Mouse (Mus musculus) hindbrain, embryonic 12.5 days (tissue): ENCODE results near the gene Gm26566. TPM values are rescaled to one million over a fixed set of nuclear protein-coding genes. Genes with fewer than 3 reads are reported as not detected.

Source experiments
- ATAC-seq: fragments of 200-750 bp; cut with Nextera tagmentation; 2 replicates; pipeline ENCODE4 v1.8.0; 2017; ENCODE audit warnings: moderate TSS enrichment; ENCODE audit not compliant: low FRiP score
- H3K27ac ChIP-seq: fragments of 300-500 bp; sonication (generic); 2 replicates; pipeline ENCODE4 v1.5.1; 2016; ENCODE audit warnings: mild to moderate bottlenecking
- H3K27me3 ChIP-seq: fragments of 300-500 bp; sonication (generic); 2 replicates; pipeline ENCODE4 v1.6.1; 2016; ENCODE audit warnings: mild to moderate bottlenecking
- H3K36me3 ChIP-seq: fragments of 300-500 bp; sonication (generic); 2 replicates; pipeline ENCODE4 v1.6.1; 2016; ENCODE audit warnings: mild to moderate bottlenecking
- H3K4me1 ChIP-seq: fragments of 300-500 bp; sonication (generic); 2 replicates; pipeline ENCODE4 v1.6.1; 2016
- H3K4me2 ChIP-seq: fragments of 300-500 bp; sonication (generic); replicated peaks from 2 replicates; pipeline ENCODE4 v1.6.1; 2016; ENCODE audit warnings: mild to moderate bottlenecking
- H3K4me3 ChIP-seq: fragments of 300-500 bp; sonication (generic); 2 replicates; pipeline ENCODE4 v1.5.1; 2016; ENCODE audit warnings: mild to moderate bottlenecking
- H3K9ac ChIP-seq: fragments of 300-500 bp; sonication (generic); 2 replicates; pipeline ENCODE4 v1.6.1; 2016; ENCODE audit warnings: mild to moderate bottlenecking, moderate library complexity
- H3K9me3 ChIP-seq: fragments of 300-500 bp; sonication (generic); replicated peaks from 2 replicates; pipeline ENCODE4 v1.6.1; 2016; ENCODE audit warnings: mild to moderate bottlenecking
- WGBS: fragments of 180-500 bp; shearing (Covaris S2); methylation state at CpG from one replicate; pipeline ENCODE4 v1.1.7; 2016; 5-methylcytosine and 5-hydroxymethylcytosine counted together
- polyA plus RNA-seq: library from polyadenylated mRNA; unstranded; fragments of >200 nt; fragmentation: Nextera tagmentation; extraction: Ambion mirVana; gene quantifications from 2 replicates; pipeline ENCODE4 v1.2.1, GENCODE M21; 2016

Gene Gm26566
- polyA plus RNA-seq = 1.4 and 1.9 TPM in 2 replicates

DNA sequence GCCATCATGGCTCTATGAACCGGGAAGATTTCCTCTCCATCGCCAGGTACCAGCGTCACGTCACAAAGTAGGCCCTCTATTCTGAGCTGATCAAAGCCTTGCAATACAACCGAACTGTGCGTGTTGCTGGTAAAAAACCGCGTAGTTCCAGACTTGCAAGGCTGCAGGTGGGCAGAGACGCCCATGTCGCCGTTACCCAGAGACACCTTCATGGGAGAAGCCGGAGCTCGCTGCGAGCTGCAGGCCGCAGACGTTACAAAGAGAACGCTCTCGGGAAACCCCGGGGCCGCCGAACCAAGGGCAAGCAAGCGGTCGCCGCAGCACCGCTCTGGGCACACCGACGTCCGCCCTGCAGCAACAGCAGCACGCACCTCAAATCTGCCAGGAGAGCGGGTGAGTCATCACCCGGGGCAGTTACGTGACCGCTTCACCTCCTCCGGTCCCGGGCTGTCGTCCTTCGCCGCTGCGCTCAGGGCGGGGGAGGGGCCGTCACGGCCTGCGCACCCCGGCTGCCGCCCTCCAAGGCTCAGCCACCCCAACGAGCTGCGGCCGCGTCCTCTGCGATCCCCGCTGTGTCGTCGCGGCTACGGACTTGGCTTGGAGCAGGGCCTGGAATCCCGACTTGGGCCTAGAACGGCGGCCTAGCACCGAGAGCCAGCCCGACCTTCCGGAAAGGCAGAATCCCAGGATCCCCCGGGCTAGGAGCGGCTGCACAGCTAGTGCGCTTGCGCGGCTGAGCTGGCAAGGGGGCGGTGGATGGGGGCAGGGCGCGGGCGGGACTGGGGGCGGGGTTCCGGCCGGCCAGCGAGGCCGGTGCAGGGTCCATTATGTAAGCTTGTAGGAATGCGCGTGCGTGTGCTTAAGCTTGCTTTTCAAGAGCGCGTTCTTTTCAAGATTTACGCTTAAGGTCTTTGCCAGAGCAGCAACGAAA is at the start of gene Gm26566, which contains the start of gene Klhl9:
TSS of gene Gm26566 (plus strand) at position 15 of the 931 bp plus-strand sequence.
TSS of gene Klhl9 (minus strand) at position 675 of the 931 bp plus-strand sequence.
- Histone ChIP-seq H3K9ac (peak within 1 kb of the TSS; percentile 99), H3K27ac (peak within 1 kb of the TSS; percentile 99), H3K36me3 (peaks cover 12% of the 10 kb centered on the region), H3K9me3 (no peaks in the 10 kb centered on the region), H3K4me3 (peak within 1 kb of the TSS; percentile 92), H3K4me1 (peaks cover 26% of the 10 kb centered on the region), H3K4me2 (peak within 1 kb of the TSS; percentile 81), H3K27me3 (no peaks in the 10 kb centered on the region)
- peak; percentile 97 for ATAC-seq
- WGBS = under 1% methylated on average over 81 of the region's 82 CpGs

- no peak within 1 kb of the TSS for H3K9ac ChIP-seq
- H3K27me3 ChIP-seq = no peaks in the 10 kb centered on the region
- no peak within 1 kb of the TSS for H3K4me3 ChIP-seq
- no peak within 1 kb of the TSS for H3K27ac ChIP-seq
- H3K4me1 ChIP-seq = no peaks in the 10 kb centered on the region
- H3K36me3 ChIP-seq = no peaks in the 10 kb centered on the region
- H3K9me3 ChIP-seq = no peaks in the 10 kb centered on the region
- no peak within 1 kb of the TSS for H3K4me2 ChIP-seq
- no peak for ATAC-seq
- 93% methylated on average over 1 of the region's 1 CpGs for WGBS
Observed at GRCm38 (mm10) chr4:88676824-88677223, 44.8 kb upstream of the Gm26566 start, which contains the start of gene Ifna16. Gene Ifna16 (minus strand): TSS chr4:88676924.

DNA sequence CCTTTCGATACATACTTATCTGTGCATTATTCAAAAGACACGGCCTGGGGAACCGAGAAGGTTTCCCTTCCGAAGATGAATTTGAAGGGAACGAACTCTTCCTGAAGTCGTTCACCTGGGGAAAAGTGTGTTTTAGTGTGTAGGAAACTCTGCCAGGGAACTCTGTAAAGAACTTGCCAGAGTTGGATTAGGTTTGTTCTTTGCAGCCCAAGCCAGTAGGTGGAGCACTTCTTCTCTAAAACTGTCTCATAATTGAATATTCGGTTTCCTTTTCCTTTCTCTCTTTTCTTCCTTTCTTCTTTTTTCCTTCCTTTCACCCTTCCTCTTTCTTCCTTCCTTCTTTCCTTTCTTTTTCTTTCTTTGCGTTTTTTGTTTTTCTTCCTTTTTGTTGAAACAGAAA is 41.2 kb upstream of the Gm26566 start:
- no peaks in the 10 kb centered on the region for H3K4me1 ChIP-seq
- H3K4me2 ChIP-seq = no peak overlapping the region
- no peaks in the 10 kb centered on the region for H3K9me3 ChIP-seq
- no peak overlapping the region for H3K9ac ChIP-seq
- H3K36me3 ChIP-seq = no peaks in the 10 kb centered on the region
- WGBS = 55% methylated on average over 8 of the region's 8 CpGs
- ATAC-seq = no peak
- H3K27me3 ChIP-seq = no peaks in the 10 kb centered on the region
- H3K4me3 ChIP-seq = no peak overlapping the region
- H3K27ac ChIP-seq = no peak overlapping the region

GRCm38 (mm10) chr4:88681353-88681752 is 40.3 kb upstream of the Gm26566 start:
- WGBS = 73% methylated on average over 3 of the region's 3 CpGs
- Histone ChIP-seq H3K27me3 (no peaks in the 10 kb centered on the region), H3K36me3 (no peaks in the 10 kb centered on the region), H3K9me3 (no peaks in the 10 kb centered on the region), H3K27ac (no peak overlapping the region), H3K4me2 (no peak overlapping the region), H3K9ac (no peak overlapping the region), H3K4me1 (no peaks in the 10 kb centered on the region), H3K4me3 (no peak overlapping the region)
- ATAC-seq = no peak

DNA sequence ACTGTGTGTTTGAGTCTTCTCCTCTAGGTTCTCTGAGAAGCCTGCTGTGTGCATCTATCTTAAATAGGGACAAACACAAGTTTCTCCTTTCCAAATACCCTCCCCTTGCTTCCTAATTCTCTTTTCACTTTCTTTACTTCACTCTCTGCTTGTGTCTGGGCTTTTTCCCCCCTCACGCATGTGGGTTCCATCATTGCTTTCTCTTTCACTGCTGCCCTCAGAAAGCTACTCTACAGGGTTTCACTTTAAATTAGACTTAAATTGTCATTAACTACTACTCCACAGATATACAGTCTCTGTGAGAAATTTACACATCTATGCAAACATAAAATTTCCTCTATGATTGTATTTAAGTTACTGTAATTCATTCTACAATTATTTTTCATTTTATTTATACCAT is 37.8 kb upstream of the Gm26566 start, which contains the start of gene Ifna2:
TSS of gene Ifna2 (minus strand) at position 101 of the 400 bp plus-strand sequence.
- no peak within 1 kb of the TSS for H3K4me3 ChIP-seq
- no peak for ATAC-seq
- no peak within 1 kb of the TSS for H3K27ac ChIP-seq
- no peaks in the 10 kb centered on the region for H3K9me3 ChIP-seq
- no peaks in the 10 kb centered on the region for H3K4me1 ChIP-seq
- H3K27me3 ChIP-seq = no peaks in the 10 kb centered on the region
- WGBS = 77% methylated on average over 1 of the region's 1 CpGs
- H3K4me2 ChIP-seq = no peak within 1 kb of the TSS
- no peak within 1 kb of the TSS for H3K9ac ChIP-seq
- no peaks in the 10 kb centered on the region for H3K36me3 ChIP-seq

DNA sequence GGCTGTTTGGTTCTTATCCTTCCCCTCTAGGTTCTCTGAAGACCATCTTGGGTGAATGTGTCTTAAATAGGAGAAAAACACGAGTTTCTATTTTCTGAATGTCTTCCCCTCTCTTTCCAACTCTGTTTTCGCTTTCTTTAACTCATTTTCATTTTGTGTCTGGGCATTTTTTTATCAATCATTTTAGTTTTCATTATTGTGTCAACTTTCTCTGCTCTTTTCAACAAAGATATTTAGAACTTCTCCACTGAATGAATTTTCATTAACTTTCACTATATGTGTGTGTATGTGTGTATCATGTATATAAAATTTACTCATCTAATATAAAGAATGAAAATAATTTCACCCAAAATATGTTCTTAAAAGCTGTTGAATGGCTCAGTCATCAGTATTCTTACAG is 30.3 kb upstream of the Gm26566 start, which contains the start of gene Ifnab:
TSS of gene Ifnab (minus strand) at position 101 of the 400 bp plus-strand sequence.
- no peak within 1 kb of the TSS for H3K4me2 ChIP-seq
- no peak for ATAC-seq
- H3K27ac ChIP-seq = no peak within 1 kb of the TSS
- no peak within 1 kb of the TSS for H3K4me3 ChIP-seq
- no peaks in the 10 kb centered on the region for H3K27me3 ChIP-seq
- H3K9me3 ChIP-seq = no peaks in the 10 kb centered on the region
- 68% methylated on average over 2 of the region's 2 CpGs for WGBS
- H3K36me3 ChIP-seq = no peaks in the 10 kb centered on the region
- H3K9ac ChIP-seq = no peak within 1 kb of the TSS
- no peaks in the 10 kb centered on the region for H3K4me1 ChIP-seq

DNA sequence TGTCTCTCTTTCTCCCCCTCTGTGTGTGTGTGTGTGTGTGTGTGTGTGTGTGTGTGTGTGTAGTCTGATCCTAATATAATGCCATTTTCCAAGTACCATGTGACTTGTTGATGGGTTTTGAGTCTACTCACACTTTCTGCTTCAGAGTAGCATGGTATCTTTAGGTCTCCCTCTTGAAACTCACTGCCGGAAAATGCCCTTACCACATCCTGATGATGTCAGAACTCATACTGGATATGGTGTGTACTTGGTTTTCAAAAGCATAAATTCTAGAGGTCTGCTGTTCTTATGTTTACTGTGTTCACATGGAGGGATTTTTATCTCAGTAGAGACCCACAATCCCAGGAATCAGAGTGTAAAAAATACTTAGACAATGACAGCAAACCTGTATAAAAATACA is 29.1 kb upstream of the Gm26566 start:
- H3K27me3 ChIP-seq = no peaks in the 10 kb centered on the region
- H3K9me3 ChIP-seq = no peaks in the 10 kb centered on the region
- H3K4me1 ChIP-seq = no peaks in the 10 kb centered on the region
- no peak overlapping the region for H3K9ac ChIP-seq
- H3K36me3 ChIP-seq = no peaks in the 10 kb centered on the region
- ATAC-seq = no peak
- WGBS = 81% methylated on average over 1 of the region's 1 CpGs
- no peak overlapping the region for H3K4me3 ChIP-seq
- H3K4me2 ChIP-seq = no peak overlapping the region
- H3K27ac ChIP-seq = no peak overlapping the region

GRCm38 (mm10) chr4:88693392-88693791 is 28.2 kb upstream of the Gm26566 start:
- Histone ChIP-seq H3K27me3 (no peaks in the 10 kb centered on the region), H3K27ac (no peak overlapping the region), H3K36me3 (no peaks in the 10 kb centered on the region), H3K4me1 (no peaks in the 10 kb centered on the region), H3K9ac (no peak overlapping the region), H3K9me3 (no peaks in the 10 kb centered on the region), H3K4me3 (no peak overlapping the region), H3K4me2 (no peak overlapping the region)
- 92% methylated on average over 2 of the region's 2 CpGs for WGBS
- no peak for ATAC-seq

DNA sequence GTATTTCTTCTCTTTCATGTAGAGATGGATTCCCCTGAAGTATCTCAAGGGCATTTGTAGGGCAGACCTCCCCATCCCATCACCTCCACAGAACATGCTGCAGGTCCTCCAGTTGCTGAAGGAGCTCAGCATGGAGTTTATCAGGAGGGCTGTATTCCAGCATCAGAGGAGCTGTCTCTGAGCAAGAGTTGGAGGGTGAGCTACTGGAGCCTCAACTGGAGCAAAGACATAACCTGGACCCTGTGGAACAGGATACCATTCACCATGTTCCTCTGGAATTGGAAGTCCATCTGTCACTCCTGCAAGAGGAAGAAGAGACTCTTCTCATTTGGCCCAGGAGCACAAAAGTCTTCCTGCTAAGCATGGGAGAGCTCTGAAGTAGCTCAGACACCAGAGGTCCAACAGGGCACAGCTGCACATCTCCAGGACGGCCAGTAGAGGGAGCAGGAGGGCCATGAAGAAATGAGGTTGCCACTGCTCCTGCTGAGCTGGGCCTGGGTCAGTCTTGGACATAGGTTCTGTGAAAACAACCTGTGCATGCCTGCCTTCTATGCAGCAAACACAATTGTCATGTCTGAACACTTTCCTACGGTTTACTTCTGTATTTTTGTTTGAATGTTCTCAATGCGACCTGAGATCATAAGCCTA is 25.2 kb upstream of the Gm26566 start:
- Histone ChIP-seq H3K4me2 (no peak overlapping the region), H3K27me3 (no peaks in the 10 kb centered on the region), H3K36me3 (no peaks in the 10 kb centered on the region), H3K4me1 (no peaks in the 10 kb centered on the region), H3K27ac (no peak overlapping the region), H3K4me3 (no peak overlapping the region), H3K9me3 (no peaks in the 10 kb centered on the region), H3K9ac (no peak overlapping the region)
- peak; percentile 71 for ATAC-seq
- WGBS = 25% methylated on average over 3 of the region's 3 CpGs

- H3K9ac ChIP-seq = no peak overlapping the region
- H3K9me3 ChIP-seq = no peaks in the 10 kb centered on the region
- no peak overlapping the region for H3K4me3 ChIP-seq
- WGBS = 61% methylated on average over 6 of the region's 6 CpGs
- no peak overlapping the region for H3K27ac ChIP-seq
- no peaks in the 10 kb centered on the region for H3K4me1 ChIP-seq
- no peaks in the 10 kb centered on the region for H3K36me3 ChIP-seq
- no peak for ATAC-seq
- H3K27me3 ChIP-seq = no peaks in the 10 kb centered on the region
- no peak overlapping the region for H3K4me2 ChIP-seq
Observed at GRCm38 (mm10) chr4:88697108-88697507, 24.5 kb upstream of the Gm26566 start.

- Histone ChIP-seq H3K27me3 (no peaks in the 10 kb centered on the region), H3K4me3 (no peak overlapping the region), H3K36me3 (no peaks in the 10 kb centered on the region), H3K9ac (no peak overlapping the region), H3K4me2 (no peak overlapping the region), H3K27ac (no peak overlapping the region), H3K9me3 (no peaks in the 10 kb centered on the region), H3K4me1 (no peaks in the 10 kb centered on the region)
- ATAC-seq = no peak
- WGBS = 85% methylated on average over 4 of the region's 4 CpGs
Observed at GRCm38 (mm10) chr4:88697753-88698152, 23.9 kb upstream of the Gm26566 start.

DNA sequence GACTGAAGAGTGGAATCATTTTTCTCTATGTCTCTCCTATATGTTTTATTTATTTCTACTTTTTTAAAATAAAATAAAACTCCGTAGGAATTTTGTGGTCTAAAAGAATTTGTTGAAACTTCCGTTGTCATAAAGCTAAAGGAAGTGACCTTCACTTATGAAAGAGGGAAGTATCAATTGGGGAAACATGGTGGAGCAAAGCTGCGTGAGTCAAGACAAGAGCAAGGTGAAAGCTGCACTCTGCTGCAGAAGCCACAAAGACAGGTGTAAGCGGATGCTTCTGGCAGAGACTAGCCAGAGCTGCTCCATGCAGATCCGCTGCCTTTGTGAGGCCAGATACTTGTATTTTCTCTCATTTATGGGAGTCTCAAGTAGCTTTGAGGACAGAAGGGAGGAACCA is 22.8 kb upstream of the Gm26566 start:
- H3K27ac ChIP-seq = no peak overlapping the region
- H3K4me2 ChIP-seq = no peak overlapping the region
- no peak overlapping the region for H3K9ac ChIP-seq
- no peak overlapping the region for H3K4me3 ChIP-seq
- WGBS = 87% methylated on average over 5 of the region's 5 CpGs
- H3K27me3 ChIP-seq = no peaks in the 10 kb centered on the region
- H3K36me3 ChIP-seq = no peaks in the 10 kb centered on the region
- H3K4me1 ChIP-seq = no peaks in the 10 kb centered on the region
- H3K9me3 ChIP-seq = no peaks in the 10 kb centered on the region
- ATAC-seq = no peak
